Mouse (Mus musculus): ENCODE data around the gene Def8. TPM values are rescaled to one million over a fixed set of nuclear protein-coding genes. Genes with fewer than 3 reads are reported as not detected.
A peak's percentile ranks its signal among the peaks of the same experiment; 100 is the strongest.

The Def8 gene
- polyA plus RNA-seq, 1 experiment from 2014 or later = 35.7 TPM

GRCm38 (mm10) chr8:123503801-123504467 is 80.6 kb downstream of the Def8 start:
- Histone ChIP-seq H3K9ac (ENCODE audit: low read depth, low read length) (no peak overlapping the region), H3K27ac (ENCODE audit: low read depth, low read length) (no peak overlapping the region), H3K36me3 (ENCODE audit: control insufficient read depth, insufficient read depth, low read length) (peaks cover 66% of the 10 kb centered on the region), H3K27me3 (ENCODE audit: control insufficient read depth, insufficient read depth, low read length) (no peaks in the 10 kb centered on the region), H3K4me1 (ENCODE audit: control insufficient read depth, insufficient read depth, low read length) (peaks cover 12% of the 10 kb centered on the region), H3K9me3 (ENCODE audit: control insufficient read depth, low read length) (no peaks in the 10 kb centered on the region), H3K4me2 (replicated peaks; ENCODE audit: low read depth, low read length) (no peak overlapping the region), H3K4me3 (ENCODE audit: low read length) (no peak overlapping the region)
- no peak for ATAC-seq (ENCODE audit: low FRiP score, low TSS enrichment)
- 97% methylated on average over 6 of the region's 6 CpGs for WGBS

DNA sequence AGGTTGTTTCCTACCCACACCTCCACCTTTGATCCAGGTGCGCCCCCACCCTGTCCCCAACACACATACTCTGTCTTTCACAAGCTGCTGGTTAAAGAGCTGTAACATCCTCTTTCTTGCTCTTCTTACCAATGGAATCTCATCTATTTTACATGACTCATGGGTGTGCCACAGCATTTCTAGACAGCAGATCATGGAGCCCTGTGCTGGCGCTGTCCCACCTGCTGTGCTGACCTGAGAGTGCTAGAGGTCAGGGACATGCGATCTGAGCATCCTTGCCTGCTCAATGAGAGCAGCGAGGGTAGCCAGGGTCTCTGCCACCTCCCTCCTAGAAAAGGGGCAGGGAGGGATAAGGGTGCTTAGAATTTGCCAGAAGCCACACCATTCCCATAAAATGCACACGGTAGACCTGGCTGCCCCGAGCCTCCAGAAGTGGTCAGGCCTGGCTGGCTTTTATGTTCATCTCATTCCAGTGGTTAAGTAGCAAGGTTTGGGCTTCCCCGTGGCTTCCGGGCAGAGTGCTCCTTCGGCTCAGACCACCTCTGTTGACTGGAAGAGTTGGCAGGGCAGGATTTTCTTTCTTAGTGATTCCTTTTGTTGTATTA is 81.4 kb downstream of the Def8 start:
- Histone ChIP-seq H3K4me3 (ENCODE audit: low read length) (no peak overlapping the region), H3K4me1 (ENCODE audit: control insufficient read depth, insufficient read depth, low read length) (peaks cover 12% of the 10 kb centered on the region), H3K9me3 (ENCODE audit: control insufficient read depth, low read length) (no peaks in the 10 kb centered on the region), H3K27ac (ENCODE audit: low read depth, low read length) (no peak overlapping the region), H3K27me3 (ENCODE audit: control insufficient read depth, insufficient read depth, low read length) (no peaks in the 10 kb centered on the region), H3K9ac (ENCODE audit: low read depth, low read length) (no peak overlapping the region), H3K4me2 (replicated peaks; ENCODE audit: low read depth, low read length) (no peak overlapping the region), H3K36me3 (ENCODE audit: control insufficient read depth, insufficient read depth, low read length) (peaks cover 66% of the 10 kb centered on the region)
- peak; percentile 61 for ATAC-seq (ENCODE audit: low FRiP score, low TSS enrichment)
- 48% methylated on average over 9 of the region's 9 CpGs for WGBS

GRCm38 (mm10) chr8:123505267-123505666 is 81.9 kb downstream of the Def8 start:
- H3K4me3 ChIP-seq (ENCODE audit: low read length) = no peak overlapping the region
- no peak overlapping the region for H3K9ac ChIP-seq (ENCODE audit: low read depth, low read length)
- H3K4me2 ChIP-seq (replicated peaks; ENCODE audit: low read depth, low read length) = no peak overlapping the region
- 49% methylated on average over 4 of the region's 4 CpGs for WGBS
- peaks cover 12% of the 10 kb centered on the region for H3K4me1 ChIP-seq (ENCODE audit: control insufficient read depth, insufficient read depth, low read length)
- H3K9me3 ChIP-seq (ENCODE audit: control insufficient read depth, low read length) = no peaks in the 10 kb centered on the region
- no peak for ATAC-seq (ENCODE audit: low FRiP score, low TSS enrichment)
- H3K36me3 ChIP-seq (ENCODE audit: control insufficient read depth, insufficient read depth, low read length) = peaks cover 61% of the 10 kb centered on the region
- no peaks in the 10 kb centered on the region for H3K27me3 ChIP-seq (ENCODE audit: control insufficient read depth, insufficient read depth, low read length)
- no peak overlapping the region for H3K27ac ChIP-seq (ENCODE audit: low read depth, low read length)

GRCm38 (mm10) chr8:123505695-123506094 is 82.4 kb downstream of the Def8 start:
- H3K36me3 ChIP-seq (ENCODE audit: control insufficient read depth, insufficient read depth, low read length) = peaks cover 56% of the 10 kb centered on the region
- H3K9ac ChIP-seq (ENCODE audit: low read depth, low read length) = no peak overlapping the region
- H3K27me3 ChIP-seq (ENCODE audit: control insufficient read depth, insufficient read depth, low read length) = no peaks in the 10 kb centered on the region
- no peaks in the 10 kb centered on the region for H3K9me3 ChIP-seq (ENCODE audit: control insufficient read depth, low read length)
- no peak overlapping the region for H3K4me3 ChIP-seq (ENCODE audit: low read length)
- H3K4me1 ChIP-seq (ENCODE audit: control insufficient read depth, insufficient read depth, low read length) = peaks cover 12% of the 10 kb centered on the region
- 46% methylated on average over 9 of the region's 9 CpGs for WGBS
- ATAC-seq (ENCODE audit: low FRiP score, low TSS enrichment) = 0 out of 2 replicates have a peak, but pooled peaks have one; percentile 44
- no peak overlapping the region for H3K27ac ChIP-seq (ENCODE audit: low read depth, low read length)
- H3K4me2 ChIP-seq (replicated peaks; ENCODE audit: low read depth, low read length) = no peak overlapping the region

GRCm38 (mm10) chr8:123507153-123507552 is 83.8 kb downstream of the Def8 start:
- no peaks in the 10 kb centered on the region for H3K9me3 ChIP-seq (ENCODE audit: control insufficient read depth, low read length)
- peaks cover 42% of the 10 kb centered on the region for H3K36me3 ChIP-seq (ENCODE audit: control insufficient read depth, insufficient read depth, low read length)
- no peak overlapping the region for H3K27ac ChIP-seq (ENCODE audit: low read depth, low read length)
- peaks cover 12% of the 10 kb centered on the region for H3K4me1 ChIP-seq (ENCODE audit: control insufficient read depth, insufficient read depth, low read length)
- ATAC-seq (ENCODE audit: low FRiP score, low TSS enrichment) = no peak
- no peak overlapping the region for H3K4me2 ChIP-seq (replicated peaks; ENCODE audit: low read depth, low read length)
- WGBS = 93% methylated on average over 5 of the region's 5 CpGs
- no peaks in the 10 kb centered on the region for H3K27me3 ChIP-seq (ENCODE audit: control insufficient read depth, insufficient read depth, low read length)
- no peak overlapping the region for H3K4me3 ChIP-seq (ENCODE audit: low read length)
- H3K9ac ChIP-seq (ENCODE audit: low read depth, low read length) = no peak overlapping the region

- Histone ChIP-seq H3K4me1 (ENCODE audit: control insufficient read depth, insufficient read depth, low read length) (peaks cover 9% of the 10 kb centered on the region; the same call in 1 of the 2 replicates), H3K27me3 (ENCODE audit: control insufficient read depth, insufficient read depth, low read length) (peaks cover 27% of the 10 kb centered on the region), H3K27ac (ENCODE audit: low read depth, low read length) (no peak overlapping the region), H3K4me2 (replicated peaks; ENCODE audit: low read depth, low read length) (no peak overlapping the region), H3K36me3 (ENCODE audit: control insufficient read depth, insufficient read depth, low read length) (peaks cover 18% of the 10 kb centered on the region; the same call in 1 of the 2 replicates), H3K4me3 (ENCODE audit: low read length) (no peak overlapping the region), H3K9me3 (ENCODE audit: control insufficient read depth, low read length) (no peaks in the 10 kb centered on the region), H3K9ac (ENCODE audit: low read depth, low read length) (no peak overlapping the region)
- no peak for ATAC-seq (ENCODE audit: low FRiP score, low TSS enrichment)
- 79% methylated on average over 5 of the region's 5 CpGs for WGBS
Measured at GRCm38 (mm10) chr8:123510819-123511218, 87.5 kb downstream of the Def8 start.

Other genes with a start within 250 kb of the Def8 start
- gene Dpep1, start 237.3 kb upstream of the Def8 start, polyA plus RNA-seq (2014; fragmentation: Nextera tagmentation; extraction: Ambion mirVana) = 0.61 and 0.99 TPM in 2 replicates
- gene Chmp1a, start 210.8 kb upstream of the Def8 start, polyA plus RNA-seq (2014; fragmentation: Nextera tagmentation; extraction: Ambion mirVana) = 78.5 and 85.2 TPM in 2 replicates
- gene Spata33, start 210.7 kb upstream of the Def8 start, polyA plus RNA-seq (2014; fragmentation: Nextera tagmentation; extraction: Ambion mirVana) = 5.1 and 5.8 TPM in 2 replicates
- 33.5 and 36.4 TPM in 2 replicates for gene Cdk10, start 198.7 kb upstream of the Def8 start, polyA plus RNA-seq (2014; fragmentation: Nextera tagmentation; extraction: Ambion mirVana)
- gene Spata2l, start 187.3 kb upstream of the Def8 start, polyA plus RNA-seq (2014; fragmentation: Nextera tagmentation; extraction: Ambion mirVana) = 2.2 and 3.2 TPM in 2 replicates
- 17.2 and 20.4 TPM in 2 replicates for gene Zfp276, start 169.3 kb upstream of the Def8 start, polyA plus RNA-seq (2014; fragmentation: Nextera tagmentation; extraction: Ambion mirVana)
- 18.0 and 25.9 TPM in 2 replicates for gene Vps9d1, start 169.2 kb upstream of the Def8 start, polyA plus RNA-seq (2014; fragmentation: Nextera tagmentation; extraction: Ambion mirVana)
- gene Fanca, start 105.0 kb upstream of the Def8 start, polyA plus RNA-seq (2014; fragmentation: Nextera tagmentation; extraction: Ambion mirVana) = 48.7 and 49.9 TPM in 2 replicates
- 2.2 and 3.9 TPM in 2 replicates for gene Spire2, start 90.8 kb upstream of the Def8 start, polyA plus RNA-seq (2014; fragmentation: Nextera tagmentation; extraction: Ambion mirVana)
- 115 and 157 TPM in 2 replicates for gene Tcf25, start 49.8 kb upstream of the Def8 start, polyA plus RNA-seq (2014; fragmentation: Nextera tagmentation; extraction: Ambion mirVana)
- gene Mc1r, start 16.4 kb upstream of the Def8 start, polyA plus RNA-seq (2014; fragmentation: Nextera tagmentation; extraction: Ambion mirVana) = not detected in 2 replicates
- gene Tubb3, start 12.1 kb upstream of the Def8 start, polyA plus RNA-seq (2014; fragmentation: Nextera tagmentation; extraction: Ambion mirVana) = 1.2 and 1.9 TPM in 2 replicates
- gene Afg3l1, start 54.4 kb downstream of the Def8 start, polyA plus RNA-seq (2014; fragmentation: Nextera tagmentation; extraction: Ambion mirVana) = 36.2 and 43.2 TPM in 2 replicates
- 3.4 and 4.8 TPM in 2 replicates for gene Dbndd1, start 91.9 kb downstream of the Def8 start, polyA plus RNA-seq (2014; fragmentation: Nextera tagmentation; extraction: Ambion mirVana)
- gene Gas8, start 95.3 kb downstream of the Def8 start, polyA plus RNA-seq (2014; fragmentation: Nextera tagmentation; extraction: Ambion mirVana) = 32.9 and 36.2 TPM in 2 replicates
- gene Rhou, start 230.4 kb downstream of the Def8 start, polyA plus RNA-seq (2014; fragmentation: Nextera tagmentation; extraction: Ambion mirVana) = 9.8 and 11.2 TPM in 2 replicates